Mouse (Mus musculus): ENCODE data around the gene Vmn1r179. TPM values are rescaled to one million over a fixed set of nuclear protein-coding genes. Genes with fewer than 3 reads are reported as not detected.
"Not testable (repeated sequence)": the region's sequence is repeated elsewhere in the genome, so short reads cannot be mapped to it uniquely, and the experiment has no call there.

The Vmn1r179 gene
- not detected in 2 replicates for polyA plus RNA-seq (2014; fragmentation: Nextera tagmentation; extraction: Ambion mirVana)

GRCm38 (mm10) chr7:23926678-23927077 is at the start of gene Vmn1r179:
Gene Vmn1r179, plus strand, starts transcription at chr7:23926978.
- H3K9ac ChIP-seq (replicated peaks; ENCODE audit: low read depth, low read length) = no peak within 1 kb of the TSS
- ATAC-seq (ENCODE audit: low read depth) = no peak

DNA sequence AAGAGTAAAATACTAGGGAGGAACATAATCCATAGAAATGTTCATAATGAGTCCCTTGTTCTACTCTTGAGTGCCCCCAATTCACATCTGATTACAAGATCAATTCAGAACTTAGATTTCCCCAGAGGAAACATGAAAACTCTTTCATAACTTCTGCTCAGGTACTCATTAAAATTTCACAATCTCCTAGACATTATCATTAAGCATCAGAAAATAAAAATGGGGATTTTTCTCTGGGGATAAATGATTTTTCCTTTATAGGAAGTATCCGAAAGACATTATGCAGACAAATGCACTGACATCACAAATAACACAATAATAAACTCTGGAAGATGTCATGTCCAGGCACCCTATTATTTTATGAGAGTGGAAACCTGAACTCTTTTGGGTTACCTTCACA is 35.1 kb upstream of the Vmn1r179 start, which contains the start of gene Vmn1r178:
Gene Vmn1r178 (plus strand): TSS at position 301 of the 400 bp plus-strand sequence.
- no peak within 1 kb of the TSS for H3K4me3 ChIP-seq (ENCODE audit: low read depth, low read length)
- H3K36me3 ChIP-seq (ENCODE audit: control insufficient read depth, insufficient read depth, low read length) = no peaks in the 10 kb centered on the region
- H3K4me1 ChIP-seq (ENCODE audit: control insufficient read depth, insufficient read depth, low read length) = no peaks in the 10 kb centered on the region
- H3K27me3 ChIP-seq (ENCODE audit: control insufficient read depth, insufficient read depth, low read length) = no peaks in the 10 kb centered on the region
- H3K4me2 ChIP-seq (ENCODE audit: low read depth, low read length) = no peak within 1 kb of the TSS
- H3K27ac ChIP-seq (ENCODE audit: low read depth, low read length) = no peak within 1 kb of the TSS
- no peak within 1 kb of the TSS for H3K9ac ChIP-seq (replicated peaks; ENCODE audit: low read depth, low read length)
- H3K9me3 ChIP-seq (ENCODE audit: control insufficient read depth, low read length) = peaks cover 5% of the 10 kb centered on the region
- ATAC-seq (ENCODE audit: low read depth) = no peak
- 92% methylated on average over 1 of the region's 1 CpGs for WGBS

More at GRCm38 (mm10) chr7:23926678-23927077, at the start of gene Vmn1r179:
- no peaks in the 10 kb centered on the region for H3K27me3 ChIP-seq (ENCODE audit: control insufficient read depth, insufficient read depth, low read length)
- H3K9me3 ChIP-seq (ENCODE audit: control insufficient read depth, low read length) = 0 out of 2 replicates have a peak, but pooled peaks cover 3% of the 10 kb centered on the region
- no peak within 1 kb of the TSS for H3K4me2 ChIP-seq (ENCODE audit: low read depth, low read length)
- no peak within 1 kb of the TSS for H3K27ac ChIP-seq (ENCODE audit: low read depth, low read length)
- H3K36me3 ChIP-seq (ENCODE audit: control insufficient read depth, insufficient read depth, low read length) = no peaks in the 10 kb centered on the region
- H3K4me3 ChIP-seq (ENCODE audit: low read depth, low read length) = no peak within 1 kb of the TSS
- WGBS = 62% methylated on average over 2 of the region's 2 CpGs
- H3K4me1 ChIP-seq (ENCODE audit: control insufficient read depth, insufficient read depth, low read length) = no peaks in the 10 kb centered on the region

DNA sequence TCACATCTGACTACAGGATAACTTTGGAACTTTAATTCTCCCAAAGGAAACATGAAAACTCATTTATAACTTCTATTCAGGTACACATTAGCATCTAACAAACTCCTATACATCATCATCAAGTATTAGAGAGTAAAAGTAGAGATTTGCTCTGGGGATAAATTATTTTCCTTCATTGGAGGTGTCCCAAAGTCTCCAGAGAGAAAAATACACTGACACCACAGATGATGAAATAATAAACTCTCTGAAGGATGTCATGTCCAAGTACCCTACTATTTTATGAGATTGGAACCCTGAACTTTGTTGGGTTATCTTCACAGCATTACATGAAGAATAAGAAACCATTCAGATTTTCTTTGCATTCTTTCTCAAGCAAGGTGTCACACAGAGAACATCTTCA is 23.6 kb downstream of the Vmn1r179 start, which contains the start of gene Vmn1r180:
Gene Vmn1r180 (plus strand): TSS at position 301 of the 400 bp plus-strand sequence.
- H3K27me3 ChIP-seq (ENCODE audit: control insufficient read depth, insufficient read depth, low read length) = no peaks in the 10 kb centered on the region
- H3K27ac ChIP-seq (ENCODE audit: low read depth, low read length) = no peak within 1 kb of the TSS
- no peaks in the 10 kb centered on the region for H3K4me1 ChIP-seq (ENCODE audit: control insufficient read depth, insufficient read depth, low read length)
- no peak within 1 kb of the TSS for H3K4me3 ChIP-seq (ENCODE audit: low read depth, low read length)
- no peak within 1 kb of the TSS for H3K9ac ChIP-seq (replicated peaks; ENCODE audit: low read depth, low read length)
- no peak within 1 kb of the TSS for H3K4me2 ChIP-seq (ENCODE audit: low read depth, low read length)
- no peaks in the 10 kb centered on the region for H3K36me3 ChIP-seq (ENCODE audit: control insufficient read depth, insufficient read depth, low read length)
- no peak for ATAC-seq (ENCODE audit: low read depth)
- H3K9me3 ChIP-seq (ENCODE audit: control insufficient read depth, low read length) = no peaks in the 10 kb centered on the region

DNA sequence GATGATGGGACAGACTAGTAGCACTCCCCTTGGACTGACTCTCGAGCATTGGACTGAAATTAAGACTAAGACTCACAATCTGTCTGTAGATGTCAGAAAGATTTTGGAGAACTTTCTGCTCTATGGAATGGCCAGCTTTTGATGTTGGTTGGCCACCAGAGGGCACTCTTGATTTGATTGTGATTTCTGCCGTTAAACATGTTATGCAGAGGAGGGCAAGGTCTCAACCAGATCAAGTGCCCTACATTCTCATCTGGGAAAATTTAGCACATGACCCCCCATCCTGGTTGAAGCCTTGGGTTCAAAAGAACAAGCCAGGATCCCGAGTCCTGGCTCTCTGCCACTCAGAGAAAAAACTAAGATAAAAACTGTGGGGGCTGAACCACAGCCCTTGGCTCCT is 41.3 kb downstream of the Vmn1r179 start:
- not testable (repeated sequence) for H3K4me2 ChIP-seq (ENCODE audit: low read depth, low read length); H3K4me3 ChIP-seq (ENCODE audit: low read depth, low read length); H3K9ac ChIP-seq (replicated peaks; ENCODE audit: low read depth, low read length); H3K27ac ChIP-seq (ENCODE audit: low read depth, low read length); ATAC-seq (ENCODE audit: low read depth); H3K4me1 ChIP-seq (ENCODE audit: control insufficient read depth, insufficient read depth, low read length); H3K36me3 ChIP-seq (ENCODE audit: control insufficient read depth, insufficient read depth, low read length); H3K27me3 ChIP-seq (ENCODE audit: control insufficient read depth, insufficient read depth, low read length); H3K9me3 ChIP-seq (ENCODE audit: control insufficient read depth, low read length)
- 65% methylated on average over 3 of the region's 3 CpGs for WGBS

DNA sequence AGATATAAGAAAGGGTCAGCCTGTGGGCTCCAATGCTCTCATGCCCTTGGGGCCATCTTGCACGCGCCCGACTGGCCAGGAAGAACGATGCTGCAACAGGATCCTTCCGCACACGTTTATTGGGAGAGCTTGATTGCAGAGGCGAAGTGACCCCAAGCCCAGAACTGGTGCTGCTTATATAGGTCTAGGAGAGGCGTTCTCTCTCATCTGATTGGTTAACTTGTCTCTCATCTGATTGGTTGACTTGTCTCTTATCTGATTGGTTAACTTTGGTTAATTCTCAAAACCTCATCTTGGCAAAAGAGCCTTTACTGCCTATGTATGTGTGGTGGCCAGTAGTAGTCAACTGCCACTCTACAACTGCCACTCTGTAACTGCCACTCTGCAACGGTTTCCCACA is 47.5 kb downstream of the Vmn1r179 start, which contains the start of gene Vmn1r181:
Gene Vmn1r181 (plus strand): TSS at position 301 of the 400 bp plus-strand sequence.
- not testable (repeated sequence) for ATAC-seq (ENCODE audit: low read depth); H3K27me3 ChIP-seq (ENCODE audit: control insufficient read depth, insufficient read depth, low read length); H3K4me3 ChIP-seq (ENCODE audit: low read depth, low read length); H3K9ac ChIP-seq (replicated peaks; ENCODE audit: low read depth, low read length); H3K27ac ChIP-seq (ENCODE audit: low read depth, low read length); H3K9me3 ChIP-seq (ENCODE audit: control insufficient read depth, low read length); H3K4me1 ChIP-seq (ENCODE audit: control insufficient read depth, insufficient read depth, low read length); H3K4me2 ChIP-seq (ENCODE audit: low read depth, low read length); H3K36me3 ChIP-seq (ENCODE audit: control insufficient read depth, insufficient read depth, low read length)
- 86% methylated on average over 9 of the region's 9 CpGs for WGBS

Other genes starting within 250 kb of the Vmn1r179 start
- not detected in 2 replicates for gene Vmn1r173, start 226.3 kb upstream of the Vmn1r179 start, polyA plus RNA-seq (2014; fragmentation: Nextera tagmentation; extraction: Ambion mirVana)
- gene Vmn1r174, start 174.7 kb upstream of the Vmn1r179 start, polyA plus RNA-seq (2014; fragmentation: Nextera tagmentation; extraction: Ambion mirVana) = not detected in 2 replicates
- not detected in 2 replicates for gene Vmn1r175, start 116.3 kb upstream of the Vmn1r179 start, polyA plus RNA-seq (2014; fragmentation: Nextera tagmentation; extraction: Ambion mirVana)
- not detected in 2 replicates for gene Vmn1r176, start 89.6 kb upstream of the Vmn1r179 start, polyA plus RNA-seq (2014; fragmentation: Nextera tagmentation; extraction: Ambion mirVana)
- gene Vmn1r177, start 60.5 kb upstream of the Vmn1r179 start, polyA plus RNA-seq (2014; fragmentation: Nextera tagmentation; extraction: Ambion mirVana) = not detected in 2 replicates
- not detected in 2 replicates for gene Vmn1r178, start 35.0 kb upstream of the Vmn1r179 start, polyA plus RNA-seq (2014; fragmentation: Nextera tagmentation; extraction: Ambion mirVana)
- gene Vmn1r180, start 23.7 kb downstream of the Vmn1r179 start, polyA plus RNA-seq (2014; fragmentation: Nextera tagmentation; extraction: Ambion mirVana) = not detected in 2 replicates
- not detected in 2 replicates for gene Vmn1r181, start 47.6 kb downstream of the Vmn1r179 start, polyA plus RNA-seq (2014; fragmentation: Nextera tagmentation; extraction: Ambion mirVana)
- gene V1rd19, start 74.7 kb downstream of the Vmn1r179 start, polyA plus RNA-seq (2014; fragmentation: Nextera tagmentation; extraction: Ambion mirVana) = not detected in 2 replicates
- gene Vmn1r183, start 126.3 kb downstream of the Vmn1r179 start, polyA plus RNA-seq (2014; fragmentation: Nextera tagmentation; extraction: Ambion mirVana) = 0.01 TPM in 1 of 2 replicates, not detected in the other
- 38.6 and 41.8 TPM in 2 replicates for gene Zfp180, start 154.9 kb downstream of the Vmn1r179 start, polyA plus RNA-seq (2014; fragmentation: Nextera tagmentation; extraction: Ambion mirVana)
- gene Zfp112, start 185.3 kb downstream of the Vmn1r179 start, polyA plus RNA-seq (2014; fragmentation: Nextera tagmentation; extraction: Ambion mirVana) = 11.2 and 11.7 TPM in 2 replicates
- gene Zfp235, start 207.2 kb downstream of the Vmn1r179 start, polyA plus RNA-seq (2014; fragmentation: Nextera tagmentation; extraction: Ambion mirVana) = 27.8 and 32.4 TPM in 2 replicates
- 3.8 and 4.0 TPM in 2 replicates for gene Zfp114, start 248.1 kb downstream of the Vmn1r179 start, polyA plus RNA-seq (2014; fragmentation: Nextera tagmentation; extraction: Ambion mirVana)